Mouse (Mus musculus): ENCODE results near the gene Sox8. TPM values are rescaled to one million over a fixed set of nuclear protein-coding genes. Genes with fewer than 3 reads are reported as not detected.

Gene Sox8
- polyA plus RNA-seq, 1 experiment, result not detected

GRCm38 (mm10) chr17:25608137-25608785 lies 37.8 kb upstream of the Sox8 start:
- TF ChIP-seq POLR2A (IDR thresholded peaks at IDR 0.05; ENCODE audit: insufficient read depth, low read depth, low read length) (no peak), CTCF (IDR thresholded peaks at IDR 0.05; ENCODE audit: insufficient read depth, low read depth, low read length) (no peak)
- WGBS, result 76% methylated on average over 11 of the region's 11 CpGs
- H3K27ac ChIP-seq (ENCODE audit: insufficient read depth, low read depth, low read length), result no peak overlapping the region

GRCm38 (mm10) chr17:25604234-25604633 lies 33.7 kb upstream of the Sox8 start:
- TF ChIP-seq POLR2A (IDR thresholded peaks at IDR 0.05; ENCODE audit: insufficient read depth, low read depth, low read length), result no peak
- TF ChIP-seq CTCF (IDR thresholded peaks at IDR 0.05; ENCODE audit: insufficient read depth, low read depth, low read length), result no peak
- WGBS, result 79% methylated on average over 5 of the region's 5 CpGs
- Histone ChIP-seq H3K27ac (ENCODE audit: insufficient read depth, low read depth, low read length) (no peak overlapping the region), H3K4me1 (ENCODE audit: control insufficient read depth, insufficient read depth, low read length) (peaks cover 22% of the 10 kb centered on the region), H3K4me3 (ENCODE audit: insufficient read depth, low read depth, low read length) (no peak overlapping the region)

More at GRCm38 (mm10) chr17:25608137-25608785, 37.8 kb upstream of the Sox8 start:
- no peak overlapping the region for H3K4me3 ChIP-seq (ENCODE audit: insufficient read depth, low read depth, low read length)
- H3K4me1 ChIP-seq (ENCODE audit: control insufficient read depth, insufficient read depth, low read length), result peaks cover 25% of the 10 kb centered on the region

- Histone ChIP-seq H3K27ac (ENCODE audit: insufficient read depth, low read depth, low read length) (no peak overlapping the region), H3K4me3 (ENCODE audit: insufficient read depth, low read depth, low read length) (no peak overlapping the region), H3K4me1 (ENCODE audit: control insufficient read depth, insufficient read depth, low read length) (peaks cover 12% of the 10 kb centered on the region)
- WGBS, result 72% methylated on average over 8 of the region's 8 CpGs
- TF ChIP-seq POLR2A (IDR thresholded peaks at IDR 0.05; ENCODE audit: insufficient read depth, low read depth, low read length) (no peak), CTCF (IDR thresholded peaks at IDR 0.05; ENCODE audit: insufficient read depth, low read depth, low read length) (no peak)
Observed at GRCm38 (mm10) chr17:25602366-25602765, 31.9 kb upstream of the Sox8 start.

GRCm38 (mm10) chr17:25597537-25597936 lies 27.1 kb upstream of the Sox8 start:
- Histone ChIP-seq H3K27ac (ENCODE audit: insufficient read depth, low read depth, low read length) (no peak overlapping the region), H3K4me3 (ENCODE audit: insufficient read depth, low read depth, low read length) (no peak overlapping the region), H3K4me1 (ENCODE audit: control insufficient read depth, insufficient read depth, low read length) (peaks cover 18% of the 10 kb centered on the region)
- TF ChIP-seq POLR2A (IDR thresholded peaks at IDR 0.05; ENCODE audit: insufficient read depth, low read depth, low read length) (no peak), CTCF (IDR thresholded peaks at IDR 0.05; ENCODE audit: insufficient read depth, low read depth, low read length) (no peak)
- 75% methylated on average over 3 of the region's 3 CpGs for WGBS

DNA sequence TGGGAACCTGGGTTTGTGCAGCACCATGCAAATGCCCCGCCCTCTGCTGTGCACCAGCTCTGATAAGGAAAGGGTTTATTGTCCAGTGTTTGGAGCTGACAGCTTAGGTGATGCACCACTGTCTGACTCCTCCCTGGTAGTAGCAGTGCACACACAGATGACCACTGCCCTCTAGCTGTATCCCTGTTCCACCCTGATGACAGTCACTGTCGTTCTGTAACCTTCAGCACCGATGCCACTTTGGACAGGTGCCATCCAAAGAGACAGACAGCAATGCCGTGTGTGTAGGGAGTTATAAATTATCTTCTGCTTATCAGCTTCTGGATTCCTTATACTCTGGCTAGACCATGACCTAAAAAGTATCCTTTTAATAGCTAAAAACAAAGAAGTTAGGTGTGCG lies 25.0 kb upstream of the Sox8 start:
- Histone ChIP-seq H3K27ac (ENCODE audit: insufficient read depth, low read depth, low read length) (no peak overlapping the region), H3K4me3 (ENCODE audit: insufficient read depth, low read depth, low read length) (no peak overlapping the region), H3K4me1 (ENCODE audit: control insufficient read depth, insufficient read depth, low read length) (peaks cover 12% of the 10 kb centered on the region; the same call in 1 of the 2 replicates)
- no peak for TF ChIP-seq CTCF (IDR thresholded peaks at IDR 0.05; ENCODE audit: insufficient read depth, low read depth, low read length)
- TF ChIP-seq POLR2A (IDR thresholded peaks at IDR 0.05; ENCODE audit: insufficient read depth, low read depth, low read length), result no peak
- WGBS, result 83% methylated on average over 5 of the region's 5 CpGs

DNA sequence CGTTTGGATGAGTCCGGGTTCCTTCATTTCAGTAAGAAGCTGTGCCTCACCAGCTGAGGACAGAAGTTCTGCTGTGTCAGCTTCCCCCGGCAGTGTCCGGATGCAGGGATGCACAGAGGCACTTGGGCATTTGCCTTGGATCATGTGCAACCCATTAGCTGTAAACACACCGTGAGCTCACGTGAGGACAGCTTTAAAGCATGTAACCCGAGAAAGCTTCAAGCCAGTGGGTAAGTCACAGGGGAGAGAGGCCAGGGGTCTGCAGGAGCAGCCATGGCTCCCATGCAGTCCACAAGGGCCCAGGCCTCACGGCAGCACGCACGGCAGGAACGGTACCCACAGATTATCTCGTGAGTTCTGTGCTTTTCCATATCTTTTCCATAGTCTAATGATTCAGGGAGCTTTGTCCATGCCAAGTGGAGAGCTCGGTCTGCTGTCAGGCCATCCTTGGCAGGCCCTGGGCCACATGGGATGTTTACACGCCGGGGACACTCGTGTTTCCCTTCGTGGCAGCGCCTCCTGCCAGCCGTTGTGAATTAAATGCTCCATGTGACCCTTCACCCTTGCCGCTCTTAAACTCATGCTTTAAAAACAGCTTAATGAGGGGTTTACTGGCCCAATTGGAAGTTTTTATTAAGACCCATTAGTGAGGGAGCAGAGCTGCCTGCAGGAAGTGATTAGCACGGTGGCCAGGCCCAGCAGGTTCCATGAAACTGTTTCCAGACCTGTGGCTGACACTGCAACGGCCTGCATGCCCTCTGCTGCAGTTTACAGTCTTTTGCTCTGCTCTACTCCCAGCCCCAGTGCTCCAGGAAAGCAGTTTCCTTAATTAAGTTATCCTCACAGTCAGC lies 23.1 kb upstream of the Sox8 start:
- WGBS, result 66% methylated on average over 22 of the region's 22 CpGs
- H3K27ac ChIP-seq (ENCODE audit: insufficient read depth, low read depth, low read length), result no peak overlapping the region
- no peak overlapping the region for H3K4me3 ChIP-seq (ENCODE audit: insufficient read depth, low read depth, low read length)
- no peak for TF ChIP-seq CTCF (IDR thresholded peaks at IDR 0.05; ENCODE audit: insufficient read depth, low read depth, low read length)
- H3K4me1 ChIP-seq (ENCODE audit: control insufficient read depth, insufficient read depth, low read length), result peaks cover 12% of the 10 kb centered on the region; the same call in 1 of the 2 replicates

- WGBS, result 86% methylated on average over 6 of the region's 6 CpGs
- TF ChIP-seq CTCF (IDR thresholded peaks at IDR 0.05; ENCODE audit: insufficient read depth, low read depth, low read length) (no peak), POLR2A (IDR thresholded peaks at IDR 0.05; ENCODE audit: insufficient read depth, low read depth, low read length) (no peak)
- Histone ChIP-seq H3K27ac (ENCODE audit: insufficient read depth, low read depth, low read length) (no peak overlapping the region), H3K4me1 (ENCODE audit: control insufficient read depth, insufficient read depth, low read length) (peaks cover 10% of the 10 kb centered on the region; the same call in 1 of the 2 replicates), H3K4me3 (ENCODE audit: insufficient read depth, low read depth, low read length) (no peak overlapping the region)
Observed at GRCm38 (mm10) chr17:25592336-25592735, 21.9 kb upstream of the Sox8 start.

GRCm38 (mm10) chr17:25590985-25591384 lies 20.5 kb upstream of the Sox8 start:
- Histone ChIP-seq H3K4me1 (ENCODE audit: control insufficient read depth, insufficient read depth, low read length) (peaks cover 10% of the 10 kb centered on the region; the same call in 1 of the 2 replicates), H3K4me3 (ENCODE audit: insufficient read depth, low read depth, low read length) (no peak overlapping the region), H3K27ac (ENCODE audit: insufficient read depth, low read depth, low read length) (no peak overlapping the region)
- 92% methylated on average over 4 of the region's 4 CpGs for WGBS
- TF ChIP-seq POLR2A (IDR thresholded peaks at IDR 0.05; ENCODE audit: insufficient read depth, low read depth, low read length) (no peak), CTCF (IDR thresholded peaks at IDR 0.05; ENCODE audit: insufficient read depth, low read depth, low read length) (no peak)

DNA sequence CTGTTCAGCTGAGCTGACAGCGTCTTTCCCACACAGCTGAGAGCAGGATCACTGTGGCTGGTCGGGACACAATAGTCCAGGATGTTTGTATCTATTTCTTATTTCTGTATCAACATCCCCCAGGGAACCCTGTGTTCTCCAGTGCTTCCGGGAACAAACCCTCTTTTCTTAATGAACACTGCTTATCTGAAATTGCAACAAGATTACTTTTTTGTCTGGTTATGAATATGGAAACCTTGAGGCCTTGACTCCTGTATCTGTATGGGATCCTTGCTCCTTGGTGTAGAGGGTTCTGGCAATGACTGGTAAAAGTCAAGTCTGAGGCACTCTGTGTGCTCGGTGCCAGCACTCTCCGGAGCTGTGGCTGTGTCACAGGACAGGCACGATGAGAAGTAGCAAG lies 19.6 kb upstream of the Sox8 start:
- H3K27ac ChIP-seq (ENCODE audit: insufficient read depth, low read depth, low read length), result no peak overlapping the region
- TF ChIP-seq CTCF (IDR thresholded peaks at IDR 0.05; ENCODE audit: insufficient read depth, low read depth, low read length), result no peak
- no peak for TF ChIP-seq POLR2A (IDR thresholded peaks at IDR 0.05; ENCODE audit: insufficient read depth, low read depth, low read length)
- peaks cover 10% of the 10 kb centered on the region; the same call in 1 of the 2 replicates for H3K4me1 ChIP-seq (ENCODE audit: control insufficient read depth, insufficient read depth, low read length)
- no peak overlapping the region for H3K4me3 ChIP-seq (ENCODE audit: insufficient read depth, low read depth, low read length)
- 92% methylated on average over 6 of the region's 6 CpGs for WGBS
